In the genomic region with DNA sequence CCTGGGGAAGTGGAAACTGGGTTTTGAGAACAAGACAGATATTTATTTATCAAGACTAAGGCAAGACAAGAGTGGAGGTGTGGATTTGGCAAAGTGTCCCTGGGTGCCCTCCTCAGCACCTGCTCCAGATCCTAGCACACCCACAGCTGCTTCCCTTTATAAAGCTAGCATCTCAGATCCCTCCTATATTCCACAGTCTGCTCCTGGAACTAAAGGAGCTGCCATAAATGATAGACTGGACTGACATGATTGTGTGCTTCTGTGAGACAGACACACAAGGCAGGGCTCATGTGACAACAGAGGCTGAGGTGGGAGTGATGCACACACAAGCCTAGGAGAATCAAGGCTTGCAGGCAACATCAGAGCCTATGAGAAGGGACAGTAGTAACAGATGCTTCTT, we compare ENCODE assay signal across 32 mouse cellular contexts. TPM values are rescaled to one million over a fixed set of nuclear protein-coding genes. Genes with fewer than 3 reads are reported as not detected.
DNase-seq lines count a peak whose midpoint lies in the region.
"Had no signal": no experiment of that assay in that cellular context is flagged by ENCODE, and none has a peak within 500 bp of the region (broad histone marks: within the 10 kb centered on the region; RNA-seq: fewer than 3 reads in every experiment).

No protein-coding gene starts in this region.

- no peaks in the 10 kb centered on the region for H3K4me1 ChIP-seq in heart, embryonic 10.5 days
- H3K4me1 ChIP-seq: embryonic facial prominence, embryonic 10.5 days; embryonic facial prominence, embryonic 13.5 days; forebrain, embryonic 12.5 days; forebrain, embryonic 15.5 days; heart, embryonic 13.5 days; hindbrain, embryonic 10.5 days had no signal

- no peaks in the 10 kb centered on the region for H3K27me3 ChIP-seq in heart, embryonic 10.5 days (ENCODE audit: insufficient read depth, poor library complexity, severe bottlenecking)
- H3K27me3 ChIP-seq: embryonic facial prominence, embryonic 13.5 days; forebrain, embryonic 12.5 days; forebrain, embryonic 15.5 days; hindbrain, embryonic 13.5 days had no signal

- DNase-seq in heart, embryonic 10.5 days (ENCODE audit: low spot score), result peak; percentile 42
- DNase-seq in heart, postnatal 4 days, result no peak
- DNase-seq in left cerebral cortex, postnatal 36 days (ENCODE audit: low spot score in 2 of 2), result peak; percentile 39 to 49
- no peak for DNase-seq in left cerebral cortex, adult 11 months (ENCODE audit: low spot score)
- peak; percentile 48 for DNase-seq in telencephalon, adult 2 months (ENCODE audit: low read depth, low spot score)
- no peak for DNase-seq in thymus, adult 18-20 months
- DNase-seq: adrenal gland, adult 2 months; adrenal gland, postnatal 14 days; cerebellum, adult 11-12 months; cerebellum, adult 8-10 months; cerebellum, postnatal 10 days; cerebellum, postnatal 36 days; embryo, embryonic 11 days; gastrocnemius, adult 2 months; gastrocnemius, postnatal 14 days; heart, adult 18-20 months; heart, postnatal 14 days had no signal

- H3K9me3 ChIP-seq in heart, embryonic 10.5 days, result no peaks in the 10 kb centered on the region
- H3K9me3 ChIP-seq: embryonic facial prominence, embryonic 10.5 days; embryonic facial prominence, embryonic 13.5 days; forebrain, embryonic 12.5 days; forebrain, embryonic 15.5 days; heart, embryonic 13.5 days; hindbrain, embryonic 10.5 days; hindbrain, embryonic 13.5 days had no signal

- intact Hi-C loops in left cerebral cortex, postnatal 36 days (cut with DNase I), result loop anchor here (5.0 to 10.0 kb wide), 3 partner anchors 1499 to 1846 kb away; partner anchors contain the start of gene Large1

- H3K27ac ChIP-seq in heart, embryonic 10.5 days, result no peak overlapping the region
- H3K27ac ChIP-seq: embryonic facial prominence, embryonic 10.5 days; embryonic facial prominence, embryonic 13.5 days; forebrain, embryonic 12.5 days; forebrain, embryonic 15.5 days; gastrocnemius, adult 2 months; heart, embryonic 13.5 days; hindbrain, embryonic 10.5 days; hindbrain, embryonic 13.5 days had no signal

- H3K36me3 ChIP-seq in heart, embryonic 10.5 days, result no peaks in the 10 kb centered on the region
- H3K36me3 ChIP-seq: embryonic facial prominence, embryonic 10.5 days; embryonic facial prominence, embryonic 13.5 days; forebrain, embryonic 12.5 days; forebrain, embryonic 15.5 days; heart, embryonic 13.5 days; hindbrain, embryonic 10.5 days; hindbrain, embryonic 13.5 days had no signal

- no peak overlapping the region for H3K4me3 ChIP-seq in heart, embryonic 10.5 days
- H3K4me3 ChIP-seq: embryonic facial prominence, embryonic 10.5 days; embryonic facial prominence, embryonic 13.5 days; erythroblast, embryonic 14.5 days; forebrain, embryonic 12.5 days; forebrain, embryonic 15.5 days; gastrocnemius, adult 2 months; heart, embryonic 13.5 days; hindbrain, embryonic 10.5 days; hindbrain, embryonic 13.5 days had no signal

RNA-seq across cellular contexts. Expression of gene Isx, which starts 22.0 kb away (rescaled TPM):
- 0.09 TPM in 1 of 2 replicates, not detected in the other for polyA plus RNA-seq in heart, embryonic 10.5 days (2016; fragmentation: Nextera tagmentation; extraction: Ambion mirVana)
- total RNA-seq in heart, postnatal 4 days (2021), result under 1 TPM in 1 of 2 experiments, not detected in 1; 0.29 TPM
- total RNA-seq in left cerebral cortex, postnatal 36 days (2021), result under 1 TPM in 1 of 2 experiments, not detected in 1; 0.17 TPM
- total RNA-seq: adrenal gland, adult 2 months; gastrocnemius, adult 2 months; gastrocnemius, postnatal 14 days; gastrocnemius, postnatal 4 days; heart, adult 18-20 months; MEL had no signal
- polyA plus RNA-seq: adrenal gland, adult 2 months; brain, embryonic 14.5 days; C2C12; CD4-positive, CD25-positive, alpha-beta regulatory T cell, adult 4 months; cortical plate, adult 2 months; embryonic facial prominence, embryonic 10.5 days; embryonic facial prominence, embryonic 13.5 days; erythroblast, embryonic 14.5 days; forebrain, embryonic 12.5 days; forebrain, embryonic 15.5 days; heart, embryonic 13.5 days; hindbrain, embryonic 10.5 days; hindbrain, embryonic 13.5 days; hindbrain, embryonic 16.5 days had no signal

Comparison
In these comparisons a context has a peak if more than half of its experiments do, and no peak if none do; other contexts are left out.
1. DNase-seq: peak in heart, embryonic 10.5 days (single experiment), left cerebral cortex, postnatal 36 days (2 of 2) and telencephalon, adult 2 months (single experiment); none in heart, postnatal 4 days (single experiment), left cerebral cortex, adult 11 months (single experiment) and thymus, adult 18-20 months (0 of 2).